Mouse (Mus musculus): ENCODE data around the gene Glis2. TPM values are rescaled to one million over a fixed set of nuclear protein-coding genes. Genes with fewer than 3 reads are reported as not detected.

The Glis2 gene
- total RNA-seq, 2 experiments from 2014 or later: 9.8 to 15.4 TPM

DNA sequence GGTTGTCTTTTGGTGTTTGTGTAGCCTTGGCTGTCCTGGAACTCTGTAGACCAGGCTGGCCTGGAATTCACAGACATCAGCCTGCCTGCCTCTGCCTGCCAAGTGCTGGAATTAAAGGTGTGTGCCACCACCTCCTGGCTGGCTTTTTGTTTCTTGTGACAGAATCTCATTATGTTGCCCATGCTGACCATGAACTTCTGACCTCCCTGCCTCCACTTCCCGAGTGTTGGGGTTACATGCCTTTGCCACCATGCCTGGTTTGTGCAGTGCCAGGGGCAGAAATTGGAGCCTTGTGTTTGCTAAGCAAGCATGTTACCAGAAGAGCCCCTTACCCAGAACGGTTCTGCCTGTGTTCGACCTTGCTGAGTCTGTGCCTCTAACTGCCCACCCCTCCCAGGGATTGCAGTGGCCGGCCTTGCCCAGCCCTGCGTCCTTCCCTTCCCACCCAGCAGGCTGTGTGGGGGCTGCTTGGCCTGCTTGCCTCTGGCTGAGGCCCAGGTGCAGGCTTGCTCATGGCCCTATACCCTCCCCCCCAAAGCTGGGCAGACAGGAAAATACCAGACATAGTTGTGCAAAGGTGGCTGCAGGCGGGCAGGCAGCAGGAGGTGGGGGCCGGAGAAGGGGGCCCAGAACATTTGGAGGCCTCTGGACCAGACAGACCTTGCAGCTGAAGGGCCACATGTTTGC is 8.4 kb downstream of the Glis2 start:
- DNase-seq (ENCODE audit: low spot score in 2 of 2): no peak

DNA sequence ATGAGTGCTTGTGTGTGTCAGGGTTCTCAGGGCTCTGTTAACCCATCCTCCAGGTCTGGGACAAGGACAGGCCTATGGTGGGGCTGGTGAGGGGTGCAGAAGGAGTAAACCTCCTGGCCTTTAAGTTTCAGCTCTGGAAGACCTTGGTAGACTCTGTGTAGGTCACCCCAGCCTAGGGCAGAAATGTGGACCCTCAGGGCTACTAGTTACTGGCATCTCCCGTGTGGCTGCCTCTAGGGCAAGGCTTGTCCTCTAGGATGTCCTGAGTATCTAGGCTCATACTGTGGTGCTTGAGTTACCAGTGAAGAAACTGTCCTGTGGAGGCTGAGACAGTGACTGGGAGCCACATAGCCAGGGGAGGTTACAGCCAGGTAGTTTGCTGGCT is 8.9 kb downstream of the Glis2 start:
- DNase-seq (ENCODE audit: low spot score in 2 of 2): no peak

DNA sequence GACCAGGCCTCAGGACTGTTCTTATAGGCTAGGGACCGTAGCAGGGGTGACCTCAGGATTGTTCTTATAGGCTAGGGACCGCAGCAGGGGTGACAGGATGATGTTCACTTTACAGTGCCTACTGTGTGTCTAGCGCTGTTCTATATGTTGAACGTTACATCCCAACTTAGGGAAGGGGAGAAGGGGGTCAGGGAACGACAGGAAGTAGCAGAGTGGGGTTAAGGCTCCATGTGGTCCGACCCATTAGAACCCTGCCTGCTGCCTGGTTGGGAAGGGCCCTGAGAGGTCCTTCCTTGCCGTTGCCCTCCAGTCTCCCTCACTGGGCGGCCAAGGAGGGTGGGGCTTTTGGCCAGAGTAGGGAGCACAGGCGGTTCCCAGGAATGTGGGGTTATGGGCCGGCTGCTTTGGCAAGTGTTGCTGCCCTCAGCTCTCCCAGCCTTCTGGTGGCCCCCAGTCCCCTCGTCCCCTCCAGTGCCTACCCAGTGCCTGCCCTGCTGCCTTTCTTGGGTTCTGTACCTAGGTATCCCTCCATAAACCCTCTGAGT is 9.9 kb downstream of the Glis2 start:
- DNase-seq (ENCODE audit: low spot score in 2 of 2): no peak

DNA sequence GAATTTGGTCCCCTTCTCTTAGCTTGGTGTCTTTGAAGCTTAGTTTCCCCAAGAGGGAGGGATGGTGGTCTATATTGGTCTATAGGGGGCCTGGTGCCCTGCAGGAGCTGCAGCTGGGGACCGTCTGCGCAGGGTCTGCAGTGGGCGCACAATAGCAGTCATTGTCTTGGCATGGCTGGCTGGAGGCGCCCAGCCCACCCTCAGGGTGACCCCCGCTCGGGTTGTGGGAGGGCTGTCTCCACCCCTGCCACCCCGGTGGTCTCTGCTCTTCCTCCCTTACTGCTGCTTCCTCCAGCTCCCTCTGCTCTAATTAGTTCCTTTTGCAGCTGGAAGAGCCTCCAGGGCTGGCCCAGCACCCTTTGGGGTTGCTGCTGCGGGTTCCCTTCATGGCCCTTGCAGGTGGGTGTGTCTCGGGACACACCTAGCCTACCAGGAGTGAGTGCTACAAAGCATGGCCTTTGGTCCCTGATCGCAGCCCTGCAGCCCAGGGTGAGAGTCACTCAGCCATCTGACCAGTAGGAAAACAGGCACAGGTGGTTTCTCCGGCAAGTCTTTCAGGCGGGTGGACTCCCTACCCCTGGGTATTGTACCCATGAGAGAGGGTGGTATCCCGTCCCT is 11.1 kb downstream of the Glis2 start:
- DNase-seq (ENCODE audit: low spot score in 2 of 2): no peak

DNA sequence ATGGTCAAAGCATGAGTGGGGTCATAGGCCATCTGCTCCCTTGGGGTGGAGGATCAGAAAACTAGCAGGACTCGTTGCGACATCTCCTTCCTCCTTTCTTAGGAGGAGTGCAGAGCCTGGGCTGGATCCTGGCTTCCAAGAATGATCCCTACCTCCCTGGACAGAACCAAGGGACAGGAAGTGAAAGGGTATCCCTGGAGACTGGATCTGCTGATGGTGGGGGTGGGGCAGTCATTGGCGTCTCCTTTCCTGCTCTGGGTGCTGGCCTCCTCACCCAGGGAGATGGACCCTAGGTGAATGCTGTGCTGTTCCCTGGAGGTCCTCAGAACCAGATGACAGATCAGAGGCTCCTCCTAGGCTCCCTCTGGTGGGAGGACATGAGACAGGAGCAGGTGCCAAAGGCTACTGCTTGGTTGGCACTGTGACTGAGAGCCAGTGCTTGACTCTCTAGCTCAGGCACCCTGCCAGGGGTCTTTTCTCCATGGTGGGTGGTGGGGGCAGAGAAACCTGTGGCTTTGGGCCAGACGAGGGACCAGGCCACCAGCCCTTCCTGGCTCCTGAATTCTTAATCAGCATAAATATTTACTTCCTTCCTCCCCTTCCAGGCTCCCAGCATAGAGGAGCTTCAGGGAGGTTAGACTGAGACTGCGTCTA is 12.0 kb downstream of the Glis2 start:
- no peak for DNase-seq (ENCODE audit: low spot score in 2 of 2)

DNA sequence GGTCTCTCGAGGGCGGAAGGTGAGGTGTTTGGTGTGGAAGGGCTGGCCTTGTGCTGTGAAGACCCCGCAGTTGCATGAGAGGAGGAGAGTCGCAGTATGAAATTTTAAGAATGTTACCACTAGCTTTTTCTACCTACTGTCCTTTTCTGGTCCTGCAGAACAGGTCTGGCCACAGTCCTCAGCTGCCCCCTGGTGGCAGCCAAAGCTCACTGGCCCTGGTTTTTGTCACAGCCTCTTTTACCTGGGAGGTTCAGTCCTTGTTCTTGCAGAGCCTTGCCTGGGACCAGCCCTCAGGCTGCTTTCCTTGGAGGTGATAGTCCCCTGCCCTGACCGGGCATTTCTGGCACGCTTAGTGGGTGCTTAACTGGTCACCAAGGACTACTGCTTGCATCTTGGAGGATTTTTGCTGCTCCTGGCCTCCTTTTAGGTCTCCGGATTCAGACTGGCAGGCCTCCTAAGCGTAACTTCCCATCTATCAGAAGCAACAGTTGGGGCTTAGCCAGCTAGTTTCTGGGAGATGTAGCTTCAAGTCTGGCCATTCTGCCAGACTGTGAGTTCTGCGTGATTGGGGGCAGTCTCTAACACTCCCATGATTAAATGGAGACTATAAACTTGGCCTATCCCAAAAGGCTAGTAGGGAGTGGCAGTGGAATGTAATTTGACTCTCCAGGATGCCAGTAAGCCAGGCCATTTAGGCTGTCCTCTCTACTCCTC is 13.5 kb downstream of the Glis2 start:
- DNase-seq (ENCODE audit: low spot score in 2 of 2): peak; percentile 65 to 85

DNA sequence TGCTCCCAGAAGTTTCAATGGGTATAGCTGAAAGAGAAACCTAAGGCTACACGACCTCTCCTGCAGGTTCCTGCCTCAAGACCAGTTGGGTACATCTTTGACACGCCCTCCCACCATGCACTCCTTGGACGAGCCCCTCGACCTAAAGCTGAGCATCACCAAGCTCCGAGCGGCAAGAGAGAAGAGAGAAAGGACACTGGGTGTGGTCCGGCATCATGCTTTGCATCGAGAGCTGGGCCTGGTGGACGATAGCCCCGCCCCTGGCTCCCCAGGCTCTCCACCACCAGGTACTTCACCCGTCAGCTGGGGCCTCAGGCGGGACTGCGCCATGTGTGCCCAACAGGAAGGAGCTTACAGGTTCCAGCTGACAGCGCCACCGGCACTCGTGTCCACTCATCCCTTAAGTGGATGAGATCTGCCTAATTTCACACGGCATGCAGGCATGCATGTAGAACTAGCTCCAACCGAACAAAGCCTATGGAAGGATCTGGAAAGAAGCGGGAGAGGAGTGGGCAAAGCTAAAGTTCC is 14.1 kb downstream of the Glis2 start:
- no peak for DNase-seq (ENCODE audit: low spot score in 2 of 2)

DNA sequence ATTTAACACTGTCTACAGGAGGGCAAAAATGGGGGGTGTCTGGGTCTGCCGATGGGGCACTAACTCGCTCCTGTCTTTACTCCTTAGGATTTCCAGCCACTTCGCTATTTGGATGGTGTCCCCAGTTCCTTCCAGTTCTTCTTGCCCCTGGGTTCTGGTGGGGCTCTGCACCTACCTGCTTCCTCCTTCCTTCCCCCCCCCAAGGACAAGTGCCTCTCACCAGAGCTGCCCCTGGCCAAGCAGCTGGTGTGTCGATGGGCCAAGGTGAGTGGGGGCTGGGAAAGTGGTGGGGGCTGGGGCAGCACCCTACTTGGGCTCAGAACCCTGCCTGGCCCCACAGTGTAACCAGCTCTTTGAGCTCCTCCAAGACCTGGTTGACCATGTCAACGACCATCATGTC is 16.7 kb downstream of the Glis2 start:
- DNase-seq (ENCODE audit: low spot score in 2 of 2): no peak

DNA sequence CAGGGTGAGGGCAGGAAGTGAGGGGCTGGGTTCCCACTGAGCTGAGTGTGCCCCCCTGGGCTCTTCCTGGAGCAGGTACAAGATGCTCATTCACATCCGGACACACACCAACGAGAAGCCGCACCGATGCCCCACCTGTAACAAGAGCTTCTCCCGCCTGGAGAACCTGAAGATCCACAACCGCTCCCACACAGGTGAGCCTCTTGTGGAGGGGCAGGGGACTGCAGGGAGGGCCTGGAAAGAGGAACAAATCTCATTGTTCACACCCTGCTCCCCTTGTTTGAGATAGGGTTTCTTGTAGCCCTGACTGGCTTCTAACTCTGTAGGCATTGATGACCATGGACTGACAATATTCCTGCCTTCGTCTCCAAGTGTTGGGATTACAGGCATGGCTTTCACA is 17.2 kb downstream of the Glis2 start:
- DNase-seq (ENCODE audit: low spot score in 2 of 2): no peak

DNA sequence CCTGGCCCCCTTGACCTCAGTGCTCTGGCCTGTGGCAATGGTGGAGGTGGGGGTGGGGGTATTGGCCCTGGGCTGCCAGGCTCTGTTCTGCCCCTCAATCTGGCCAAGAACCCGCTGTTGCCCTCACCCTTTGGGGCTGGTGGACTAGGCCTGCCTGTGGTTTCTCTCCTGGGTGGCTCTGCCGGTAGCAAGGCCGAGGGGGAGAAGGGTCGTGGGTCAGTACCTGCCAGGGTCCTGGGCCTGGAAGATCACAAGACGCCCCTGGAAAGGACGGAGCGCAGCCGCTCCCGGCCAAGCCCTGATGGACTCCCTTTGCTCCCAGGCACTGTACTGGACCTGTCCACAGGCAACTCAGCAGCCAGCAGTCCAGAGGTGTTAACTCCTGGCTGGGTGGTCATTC is 19.2 kb downstream of the Glis2 start:
- no peak for DNase-seq (ENCODE audit: low spot score in 2 of 2)

DNA sequence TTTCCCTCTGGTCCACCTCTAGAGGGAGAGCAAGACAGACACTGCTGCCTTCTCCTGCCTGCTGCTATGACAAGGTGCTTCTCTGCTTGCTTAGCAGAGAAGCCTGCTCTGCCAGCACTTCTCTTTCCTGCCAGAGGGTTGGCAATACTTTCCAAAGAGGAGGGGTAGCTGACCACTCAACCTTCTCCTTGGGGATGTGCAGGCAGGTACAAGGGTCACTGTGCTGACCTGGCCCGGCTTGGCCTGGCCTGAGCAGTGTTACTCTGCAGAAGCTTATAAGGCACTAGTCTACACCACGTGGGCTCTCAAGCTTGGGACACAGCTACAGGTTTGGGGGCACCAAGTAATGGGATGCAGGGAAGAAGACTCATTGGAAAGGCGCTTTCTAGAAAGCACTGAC is 20.1 kb downstream of the Glis2 start:
- DNase-seq (ENCODE audit: low spot score in 2 of 2): no peak

DNA sequence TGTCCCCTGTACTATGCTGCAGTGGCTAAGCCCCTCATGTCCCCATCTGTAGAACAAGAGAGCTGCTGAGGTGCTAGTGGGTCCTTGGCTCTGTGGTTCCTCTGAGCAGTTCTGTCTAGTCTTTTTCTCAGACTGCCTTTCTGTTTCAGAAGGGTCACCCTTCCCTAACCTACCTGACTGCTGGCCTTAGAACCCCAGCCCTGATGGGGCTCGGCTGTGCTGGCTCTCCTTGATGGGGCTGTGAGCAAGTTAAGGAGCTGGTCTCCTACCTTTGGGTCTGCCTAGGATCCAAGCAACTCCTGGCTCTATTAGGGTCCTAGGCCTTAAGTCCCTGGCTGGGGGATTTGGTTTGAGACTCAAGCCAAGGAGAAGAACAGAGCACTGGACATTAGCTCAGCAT is 20.8 kb downstream of the Glis2 start:
- no peak for DNase-seq (ENCODE audit: low spot score in 2 of 2)

DNA sequence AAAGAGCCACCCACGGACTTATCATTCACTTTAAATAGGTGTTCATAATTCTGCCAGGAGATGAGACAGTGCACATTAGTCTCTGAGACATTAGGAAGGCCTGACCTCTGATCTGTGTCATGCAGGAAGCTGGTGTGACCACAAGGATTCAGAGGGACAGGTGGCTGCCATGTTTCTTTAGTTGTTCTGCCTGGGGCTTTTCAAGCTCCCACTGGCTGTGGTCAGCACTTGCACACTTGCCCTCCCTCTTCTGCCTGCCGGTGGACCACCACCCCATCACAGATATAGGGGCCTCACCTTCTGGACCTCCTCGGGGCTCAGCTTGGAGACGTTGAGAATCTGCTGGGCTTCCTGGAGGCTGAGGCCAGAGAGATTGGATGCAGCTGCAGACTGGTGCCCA is 22.3 kb downstream of the Glis2 start:
- no peak for DNase-seq (ENCODE audit: low spot score in 2 of 2)

DNA sequence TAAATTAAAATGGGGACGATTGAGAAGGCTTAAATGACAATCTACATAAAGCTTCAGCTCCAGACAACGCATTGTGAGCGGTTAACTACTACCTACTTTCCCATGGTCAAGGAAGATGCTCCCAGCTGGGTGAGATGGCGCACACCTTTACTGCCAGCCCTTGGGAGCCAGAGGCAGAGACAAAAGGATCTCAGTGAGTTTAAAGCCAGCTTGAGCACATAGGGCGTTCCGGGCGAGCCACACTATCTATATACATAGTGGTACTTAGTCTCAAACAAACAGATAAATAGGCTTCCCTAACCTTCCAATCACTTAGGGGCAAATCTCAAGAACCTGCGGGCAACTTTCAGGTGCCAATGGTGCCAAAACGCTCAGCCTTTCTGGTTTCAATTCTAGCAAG is 29.6 kb downstream of the Glis2 start:
- DNase-seq (ENCODE audit: low spot score in 2 of 2): no peak

DNA sequence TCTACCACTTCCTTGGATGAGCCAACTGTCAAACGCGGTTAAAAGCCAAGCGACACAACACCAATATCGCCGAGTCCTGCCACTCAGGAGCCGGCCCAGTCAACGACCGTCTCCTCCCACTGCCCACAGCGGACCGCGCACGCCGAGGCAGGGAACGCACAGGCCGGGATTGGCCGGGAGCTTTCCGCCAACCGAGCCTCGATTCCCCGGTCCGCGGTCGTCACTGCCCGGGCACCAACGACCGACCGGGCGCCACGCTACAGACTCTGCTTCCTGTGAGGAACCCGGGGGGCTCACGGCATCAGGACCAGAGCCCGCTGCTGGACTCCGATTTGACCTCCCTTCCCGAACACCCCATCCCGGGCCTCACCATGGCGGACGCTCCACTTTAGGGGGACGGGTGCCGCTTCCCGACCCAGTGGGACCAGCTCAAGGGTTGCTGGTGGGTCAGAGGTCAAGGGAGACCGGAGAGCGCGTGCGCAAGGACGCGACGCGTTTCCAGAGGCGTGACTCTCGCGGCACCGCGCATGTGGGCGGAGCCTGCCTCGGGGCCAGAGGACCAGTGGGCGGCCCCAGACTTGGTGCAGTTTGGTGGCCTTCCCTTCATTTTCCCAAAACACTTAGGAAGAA is 30.1 kb downstream of the Glis2 start, which contains the start of gene Pam16:
Gene Pam16, minus strand, starts transcription at position 508 of the 630 bp plus-strand sequence.
- peak; percentile 88 to 94 for DNase-seq (ENCODE audit: low spot score in 2 of 2)

DNA sequence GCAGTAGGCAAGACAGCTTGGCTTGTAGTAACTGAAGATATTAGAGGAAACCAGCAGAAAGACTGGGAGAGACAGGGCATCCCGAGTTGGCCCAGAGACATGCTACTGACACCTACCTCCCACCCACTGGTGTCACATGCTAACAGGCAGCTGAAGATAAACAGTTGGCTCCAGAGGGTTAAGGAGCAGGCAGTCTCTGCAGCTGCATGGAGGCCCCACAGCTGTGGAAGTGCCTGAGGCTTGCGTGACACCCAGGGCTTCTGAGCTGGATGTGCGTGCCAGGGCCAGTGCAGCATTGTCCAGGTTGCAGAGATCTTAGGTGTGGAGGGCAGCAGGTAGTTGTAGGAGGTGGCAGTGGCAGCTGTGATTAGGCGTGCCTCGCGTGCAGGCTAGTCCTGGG is 32.6 kb downstream of the Glis2 start:
- DNase-seq (ENCODE audit: low spot score in 2 of 2): no peak

DNA sequence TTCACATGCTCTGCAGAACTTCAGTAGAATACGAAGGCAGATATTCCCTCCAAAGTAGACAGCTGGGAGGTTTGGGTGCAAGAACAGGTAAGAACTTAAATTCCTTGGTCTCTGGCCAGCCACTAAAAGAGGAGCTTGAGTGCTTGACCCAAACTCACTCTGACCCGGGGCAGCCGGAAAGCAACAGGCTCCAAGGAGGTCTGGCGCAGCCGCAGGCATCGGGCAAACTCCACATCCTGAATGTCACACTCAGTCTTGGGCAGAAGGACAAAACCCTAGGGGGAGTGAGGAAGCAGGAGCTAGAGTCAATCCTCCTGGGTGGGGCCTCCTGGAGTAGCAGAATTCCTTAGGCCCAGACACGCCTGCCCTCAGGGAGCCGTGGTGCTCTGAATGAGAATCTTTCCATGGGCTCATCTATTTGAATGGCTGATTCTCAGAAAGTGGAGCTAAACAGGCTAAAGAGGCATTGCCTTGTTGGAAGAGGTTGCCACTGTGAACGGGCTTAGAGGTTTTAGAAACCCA is 34.4 kb downstream of the Glis2 start:
- DNase-seq (ENCODE audit: low spot score in 2 of 2): no peak

DNA sequence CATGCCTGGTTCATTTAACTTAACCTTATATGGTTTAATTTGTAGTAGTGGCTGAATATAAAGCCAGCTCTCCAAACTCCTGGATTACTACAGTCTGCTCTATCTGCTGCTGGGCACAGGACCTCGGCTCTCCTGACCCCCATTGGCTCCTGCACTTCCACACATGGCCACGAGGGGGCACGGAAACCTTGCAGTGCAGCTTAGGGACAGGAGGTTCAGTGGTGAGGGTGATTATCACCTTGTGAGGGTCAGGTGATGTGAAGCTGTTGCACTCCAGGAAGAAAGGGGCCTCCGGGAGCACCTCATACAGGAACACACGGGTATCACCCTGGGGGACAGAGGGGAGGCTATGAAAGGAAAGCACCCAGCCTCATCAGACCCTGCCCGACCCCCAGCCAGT is 35.4 kb downstream of the Glis2 start:
- peak; percentile 48 to 74 for DNase-seq (ENCODE audit: low spot score in 2 of 2)

DNA sequence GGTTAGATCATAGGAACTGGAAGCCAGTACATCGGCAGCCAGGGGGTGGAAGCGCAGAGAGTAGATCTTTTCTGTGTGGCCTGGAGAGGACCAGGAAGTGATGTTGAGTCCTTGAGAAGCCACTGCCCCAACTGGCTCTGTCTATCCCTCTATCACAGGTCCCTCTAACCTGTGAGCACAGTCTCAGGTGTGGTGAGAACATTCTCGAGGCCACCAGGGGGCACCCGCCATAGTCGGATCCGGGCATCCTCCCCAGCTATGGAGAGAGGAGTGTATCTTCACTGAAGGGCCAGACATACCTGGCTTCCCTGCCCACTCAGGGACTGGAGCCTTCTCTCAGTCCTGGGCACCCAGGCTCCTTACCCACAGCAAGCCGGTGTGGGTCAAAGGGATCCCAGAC is 37.5 kb downstream of the Glis2 start:
- DNase-seq (ENCODE audit: low spot score in 2 of 2): no peak

DNA sequence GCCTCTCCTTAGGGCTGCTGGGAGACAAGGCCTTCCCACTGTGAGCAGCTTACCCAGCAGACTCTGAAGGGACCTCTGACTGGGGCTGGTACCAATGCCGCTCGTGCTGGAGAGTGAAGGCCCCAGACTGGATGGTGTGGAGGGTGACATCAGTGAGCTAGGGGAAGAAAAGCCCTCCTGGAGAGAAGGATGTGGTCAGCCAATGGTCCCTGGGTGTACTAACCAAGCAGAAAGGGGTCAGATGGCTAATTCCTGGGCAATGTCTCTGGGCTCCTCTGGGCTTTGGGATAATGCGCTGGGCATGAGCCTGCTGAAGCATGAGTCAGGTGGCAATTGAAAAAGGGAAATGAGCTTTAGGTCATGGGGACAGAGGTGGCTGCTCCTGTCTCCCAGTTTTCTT is 39.1 kb downstream of the Glis2 start:
- DNase-seq (ENCODE audit: low spot score in 2 of 2): no peak

DNA sequence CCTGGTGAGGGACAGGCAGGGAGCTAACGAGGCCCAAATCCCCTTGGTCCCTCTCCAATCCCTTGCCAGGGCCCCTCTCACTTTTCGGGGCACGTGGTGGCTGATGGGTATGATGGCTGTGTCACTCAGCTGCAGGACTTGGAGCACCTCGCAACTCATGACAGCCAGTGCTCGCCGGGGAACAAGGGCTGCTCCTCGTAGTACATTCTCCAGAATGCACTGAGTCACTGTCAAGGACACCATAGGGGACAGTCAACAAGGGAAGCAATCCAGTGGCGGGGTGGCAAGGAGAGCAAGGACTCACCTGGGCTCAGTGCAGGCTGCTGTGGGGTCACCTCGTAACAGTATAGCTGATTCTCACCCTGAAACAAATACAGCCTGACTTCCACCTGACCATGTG is 40.2 kb downstream of the Glis2 start:
- no peak for DNase-seq (ENCODE audit: low spot score in 2 of 2)

All from layer of hippocampus, adult 18-20 months (tissue).